Mouse (Mus musculus) liver, embryonic 12.5 days (tissue): Measurements from ENCODE around the gene Mdc1. TPM values are rescaled to one million over a fixed set of nuclear protein-coding genes. Genes with fewer than 3 reads are reported as not detected.

Experiments
- ATAC-seq: fragments of 200-750 bp; cut with Nextera tagmentation; 2 replicates; pipeline ENCODE4 v1.8.0; 2017; ENCODE audit warnings: moderate number of reproducible peaks, mild to moderate bottlenecking, moderate library complexity
- H3K27ac ChIP-seq: fragments of 300-500 bp; sonication (generic); 2 replicates; pipeline ENCODE4 v1.5.1; 2016; ENCODE audit warnings: mild to moderate bottlenecking
- H3K27me3 ChIP-seq: fragments of 300-500 bp; sonication (generic); replicated peaks from 2 replicates; pipeline ENCODE4 v1.6.1; 2016; ENCODE audit warnings: mild to moderate bottlenecking, moderate library complexity
- H3K36me3 ChIP-seq: fragments of 300-500 bp; sonication (generic); 2 replicates; pipeline ENCODE4 v1.6.1; 2016; ENCODE audit warnings: mild to moderate bottlenecking, moderate library complexity
- H3K4me1 ChIP-seq: fragments of 300-500 bp; sonication (generic); 2 replicates; pipeline ENCODE4 v1.6.1; 2016
- H3K4me2 ChIP-seq: fragments of 300-500 bp; sonication (generic); 2 replicates; pipeline ENCODE4 v1.6.1; 2016; ENCODE audit warnings: mild to moderate bottlenecking, moderate library complexity
- H3K4me3 ChIP-seq: fragments of 300-500 bp; sonication (generic); 2 replicates; pipeline ENCODE4 v1.5.1; 2016; ENCODE audit warnings: mild to moderate bottlenecking, moderate library complexity
- H3K9ac ChIP-seq: fragments of 300-500 bp; sonication (generic); 2 replicates; pipeline ENCODE4 v1.6.1; 2016; ENCODE audit warnings: mild to moderate bottlenecking, moderate library complexity
- H3K9me3 ChIP-seq: fragments of 300-500 bp; sonication (generic); replicated peaks from 2 replicates; pipeline ENCODE4 v1.6.1; 2016; ENCODE audit warnings: mild to moderate bottlenecking, moderate library complexity
- WGBS: fragments of 180-500 bp; shearing (Covaris S2); methylation state at CpG from one replicate; pipeline ENCODE4 v1.1.7; 2016; ENCODE audit not compliant: insufficient replicate concordance; 5-methylcytosine and 5-hydroxymethylcytosine counted together
- polyA plus RNA-seq: library from polyadenylated mRNA; unstranded; fragments of >200 nt; fragmentation: Nextera tagmentation; extraction: Ambion mirVana; gene quantifications from 2 replicates; pipeline ENCODE4 v1.2.1, GENCODE M21; 2016

Gene Mdc1
- polyA plus RNA-seq, 1 experiment from 2014 or later = 15.0 TPM

DNA sequence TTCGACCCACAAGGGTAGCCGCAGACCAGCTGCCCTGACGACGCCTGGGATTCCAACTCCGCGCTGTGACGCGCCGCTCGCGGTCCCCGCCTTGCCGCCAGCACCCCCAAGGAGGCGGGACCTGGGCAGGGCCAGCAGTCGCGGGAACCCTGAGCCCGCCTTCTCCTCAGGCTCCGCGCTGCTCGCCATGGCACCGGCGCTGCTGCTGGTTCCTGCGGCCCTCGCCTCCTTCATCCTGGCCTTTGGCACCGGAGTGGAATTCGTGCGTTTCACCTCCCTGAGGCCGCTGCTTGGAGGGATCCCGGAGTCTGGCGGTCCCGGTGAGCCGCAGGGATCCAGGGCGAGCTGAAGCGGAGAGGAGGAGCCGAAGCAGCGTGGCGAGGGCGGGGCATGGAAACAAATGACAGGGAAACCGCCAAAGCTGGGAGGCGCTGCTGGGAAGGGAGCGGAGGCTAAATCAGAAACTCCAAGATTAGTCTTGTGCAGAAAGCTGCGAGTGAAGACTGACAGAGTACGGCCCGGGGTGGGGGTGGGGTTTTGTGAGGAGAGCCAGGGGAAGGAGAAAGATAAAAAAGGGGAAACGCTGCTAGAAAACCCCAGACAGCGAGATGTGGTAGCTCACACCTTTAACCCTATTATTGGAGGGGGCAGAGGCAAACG, 20.0 kb downstream of the Mdc1 start, which contains the start of gene Nrm:
Nrm (plus strand) TSS at position 121 of the 660 bp plus-strand sequence.
- no peaks in the 10 kb centered on the region for H3K9me3 ChIP-seq
- H3K36me3 ChIP-seq = peaks cover 27% of the 10 kb centered on the region
- peak within 1 kb of the TSS; percentile 76 for H3K9ac ChIP-seq
- H3K4me1 ChIP-seq = peaks cover 44% of the 10 kb centered on the region
- H3K4me3 ChIP-seq = peak within 1 kb of the TSS; percentile 73
- H3K27me3 ChIP-seq = peaks cover 36% of the 10 kb centered on the region
- ATAC-seq = peak; percentile 95
- WGBS = under 1% methylated on average over 47 of the region's 47 CpGs
- H3K27ac ChIP-seq = peak within 1 kb of the TSS; percentile 80
- H3K4me2 ChIP-seq = peak within 1 kb of the TSS; percentile 85

DNA sequence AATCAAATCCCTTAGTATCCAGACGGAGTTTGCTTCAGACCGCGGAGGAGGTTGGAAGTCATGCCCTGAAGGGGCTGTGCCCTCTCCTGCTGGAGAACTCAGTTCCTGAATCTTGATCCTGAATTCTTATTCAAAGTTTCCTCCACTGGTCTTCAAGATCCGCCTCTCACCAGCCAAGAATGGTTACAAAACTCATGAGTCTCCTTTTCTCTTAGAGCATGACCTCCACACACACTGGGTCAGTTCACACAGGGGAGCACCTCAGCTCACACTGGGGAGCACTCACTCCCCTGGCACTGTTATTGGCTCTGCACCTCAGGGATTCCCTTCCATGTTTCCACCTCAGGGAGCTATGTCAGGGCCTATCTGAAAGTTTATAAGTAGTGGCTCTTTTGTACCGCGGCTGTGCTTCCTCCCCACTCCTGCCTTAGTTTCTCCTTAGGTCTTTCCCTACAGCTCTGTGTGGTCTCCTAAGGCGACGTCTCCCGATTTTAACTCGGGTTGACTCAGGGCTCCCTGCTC, 23.6 kb downstream of the Mdc1 start:
- no peak for ATAC-seq
- peak overlapping the region; percentile 78; the same call in 1 of the 2 replicates for H3K27ac ChIP-seq
- no peaks in the 10 kb centered on the region for H3K9me3 ChIP-seq
- H3K27me3 ChIP-seq = peaks cover 70% of the 10 kb centered on the region
- 36% methylated on average over 10 of the region's 10 CpGs for WGBS
- no peaks in the 10 kb centered on the region; the same call in 1 of the 2 replicates for H3K36me3 ChIP-seq
- peak overlapping the region; percentile 66; the same call in 1 of the 2 replicates for H3K9ac ChIP-seq
- H3K4me1 ChIP-seq = peaks cover 79% of the 10 kb centered on the region
- H3K4me3 ChIP-seq = peak overlapping the region; percentile 61
- peak overlapping the region; percentile 91 for H3K4me2 ChIP-seq

DNA sequence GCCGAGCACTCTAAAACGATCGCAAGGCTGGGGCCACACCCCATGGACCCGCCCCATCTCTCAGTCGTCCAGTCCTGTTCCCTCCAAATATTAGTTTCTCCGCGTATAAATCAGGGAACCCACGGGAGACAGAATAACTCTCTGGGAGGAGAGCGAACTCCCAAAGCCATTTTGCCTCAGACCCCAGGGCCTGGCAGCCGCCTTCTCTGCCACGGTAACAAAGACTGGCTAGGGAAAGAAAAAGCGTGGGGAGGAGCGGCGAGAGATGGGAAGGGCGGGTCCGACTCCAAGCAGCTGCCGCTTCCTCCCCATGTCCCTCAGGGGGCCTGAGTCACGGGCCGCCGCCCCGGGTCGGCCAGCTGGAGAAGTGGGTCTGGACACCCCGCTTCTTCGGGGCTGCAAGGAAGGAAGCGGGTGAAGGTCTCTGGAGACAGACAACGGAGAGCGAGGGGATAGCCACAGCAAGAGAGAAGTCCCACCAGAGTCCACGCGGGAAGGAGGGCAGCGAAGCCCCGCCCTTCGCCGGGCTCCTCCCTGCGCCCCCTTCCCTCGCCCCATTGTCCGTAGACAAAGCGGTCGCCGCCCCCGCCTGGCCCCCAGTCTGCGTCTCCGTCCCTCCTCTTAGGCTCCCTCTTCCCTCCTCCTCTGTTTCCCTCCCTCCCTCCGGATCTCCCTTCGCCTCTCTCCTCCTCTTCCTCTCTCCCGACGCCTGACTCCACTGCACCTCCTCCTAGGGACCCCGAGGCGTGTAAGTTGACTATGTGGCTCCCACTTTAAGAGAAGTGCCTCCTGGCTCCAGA, 24.4 kb downstream of the Mdc1 start, which contains the start of gene Ppp1r18:
Ppp1r18 (plus strand) TSS at position 113 of the 800 bp plus-strand sequence.
- peak within 1 kb of the TSS; percentile 66 for H3K9ac ChIP-seq

GRCm38 (mm10) chr17:35866281-35866831, 25.0 kb downstream of the Mdc1 start:
- Histone ChIP-seq H3K4me1 (peaks cover 81% of the 10 kb centered on the region), H3K4me2 (peak overlapping the region; percentile 91), H3K4me3 (peak overlapping the region; percentile 61), H3K9me3 (peaks cover 4% of the 10 kb centered on the region; the same call in 1 of the 2 replicates), H3K9ac (peak overlapping the region; percentile 66), H3K27ac (peak overlapping the region; percentile 78), H3K27me3 (peaks cover 70% of the 10 kb centered on the region), H3K36me3 (peaks cover 4% of the 10 kb centered on the region)
- under 1% methylated on average over 38 of the region's 38 CpGs for WGBS
- no peak for ATAC-seq

More for the DNA sequence above, 24.4 kb downstream of the Mdc1 start, which contains the start of gene Ppp1r18:
- Histone ChIP-seq H3K27me3 (peaks cover 70% of the 10 kb centered on the region), H3K9me3 (no peaks in the 10 kb centered on the region), H3K27ac (peak within 1 kb of the TSS; percentile 78), H3K4me1 (peaks cover 79% of the 10 kb centered on the region), H3K4me2 (peak within 1 kb of the TSS; percentile 91), H3K4me3 (peak within 1 kb of the TSS; percentile 61), H3K36me3 (no peaks in the 10 kb centered on the region; the same call in 1 of the 2 replicates)
- WGBS = under 1% methylated on average over 48 of the region's 48 CpGs
- ATAC-seq = no peak

DNA sequence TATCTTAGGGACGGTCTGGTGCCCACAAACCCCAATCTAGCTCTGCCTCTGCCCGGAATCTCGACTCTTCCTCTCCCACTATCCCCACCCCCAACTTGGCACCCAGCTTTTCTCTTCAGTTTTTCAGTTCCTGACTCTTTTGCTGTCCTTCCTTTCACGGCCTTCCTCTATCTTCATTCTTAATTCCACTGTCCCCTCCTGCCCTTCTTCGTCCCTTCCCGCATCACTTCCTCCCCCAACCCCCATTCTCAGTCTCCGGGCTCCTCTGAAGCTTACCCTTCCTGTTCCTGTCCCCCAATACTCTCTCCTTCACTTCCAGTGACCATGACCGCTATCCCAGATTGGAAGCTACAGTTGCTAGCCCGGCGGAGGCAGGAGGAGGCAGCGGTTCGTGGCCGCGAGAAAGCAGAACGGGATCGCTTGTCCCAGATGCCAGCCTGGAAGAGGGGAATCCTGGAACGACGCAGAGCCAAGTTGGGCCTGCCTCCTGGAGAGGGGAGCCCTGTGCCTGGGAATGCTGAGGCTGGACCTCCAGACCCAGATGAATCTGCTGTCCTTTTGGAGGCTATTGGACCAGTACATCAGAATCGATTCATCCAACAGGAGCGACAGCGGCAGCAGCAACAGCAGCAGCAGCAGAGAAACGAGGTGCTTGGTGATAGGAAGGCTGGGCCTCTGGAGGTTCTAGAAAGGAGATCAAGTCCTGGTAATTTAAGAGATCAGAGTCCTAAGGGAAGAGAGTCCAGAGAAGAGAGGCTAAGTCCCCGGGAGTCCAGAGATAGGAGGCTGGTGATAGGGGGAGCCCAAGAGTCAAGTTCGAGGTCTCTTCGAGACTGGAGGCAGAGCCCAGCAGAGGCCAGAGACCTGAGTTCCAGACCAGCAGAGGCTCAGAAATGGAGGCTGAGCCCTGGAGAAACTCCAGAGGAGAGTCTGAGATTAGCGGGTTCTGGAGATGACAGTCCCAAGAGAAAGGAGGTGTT, 25.9 kb downstream of the Mdc1 start:
- Histone ChIP-seq H3K27me3 (peaks cover 70% of the 10 kb centered on the region), H3K9me3 (peaks cover 6% of the 10 kb centered on the region; the same call in 1 of the 2 replicates), H3K36me3 (peaks cover 7% of the 10 kb centered on the region), H3K4me3 (peak overlapping the region; percentile 61), H3K4me1 (peaks cover 77% of the 10 kb centered on the region), H3K9ac (peak overlapping the region; percentile 66), H3K4me2 (peak overlapping the region; percentile 91), H3K27ac (peak overlapping the region; percentile 78)
- no peak for ATAC-seq
- 4% methylated on average over 26 of the region's 26 CpGs for WGBS

DNA sequence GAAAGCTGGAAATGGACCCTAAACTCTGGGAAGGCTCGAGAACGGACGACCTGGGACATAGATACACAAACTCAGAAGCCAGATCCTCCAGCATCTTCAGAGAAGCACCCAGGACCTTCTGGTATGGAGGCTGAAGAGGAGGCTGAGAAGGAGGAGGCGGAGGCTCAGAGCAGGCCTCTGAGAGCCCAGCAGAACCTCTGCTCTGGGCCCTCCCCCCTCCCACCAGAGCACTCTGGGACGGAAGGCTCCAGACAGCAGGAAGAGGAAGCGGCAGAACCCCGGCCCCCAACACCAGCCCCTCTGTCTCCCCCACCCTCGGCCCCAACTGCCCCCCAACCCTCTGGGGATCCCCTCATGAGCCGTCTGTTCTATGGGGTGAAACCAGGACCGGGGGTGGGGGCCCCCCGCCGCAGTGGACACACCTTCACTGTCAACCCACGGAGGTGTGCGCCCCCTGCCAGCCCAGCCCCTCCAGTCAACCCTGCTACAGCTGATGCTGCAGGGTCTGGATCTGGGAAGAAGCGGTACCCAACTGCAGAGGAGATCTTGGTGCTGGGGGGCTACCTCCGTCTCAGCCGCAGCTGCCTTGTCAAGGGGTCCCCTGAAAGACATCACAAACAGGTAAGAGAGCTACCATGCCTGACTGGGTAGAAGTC, 27.0 kb downstream of the Mdc1 start:
- 15% methylated on average over 17 of the region's 17 CpGs for WGBS
- Histone ChIP-seq H3K4me3 (peak overlapping the region; percentile 61), H3K27ac (peak overlapping the region; percentile 78), H3K9me3 (peaks cover 6% of the 10 kb centered on the region; the same call in 1 of the 2 replicates), H3K4me2 (peak overlapping the region; percentile 91), H3K27me3 (peaks cover 64% of the 10 kb centered on the region), H3K36me3 (peaks cover 7% of the 10 kb centered on the region), H3K4me1 (peaks cover 83% of the 10 kb centered on the region), H3K9ac (peak overlapping the region; percentile 62)
- ATAC-seq = no peak

GRCm38 (mm10) chr17:35868961-35869345, 27.6 kb downstream of the Mdc1 start:
- ATAC-seq = no peak
- peaks cover 90% of the 10 kb centered on the region for H3K4me1 ChIP-seq
- peaks cover 6% of the 10 kb centered on the region; the same call in 1 of the 2 replicates for H3K9me3 ChIP-seq
- 6% methylated on average over 7 of the region's 7 CpGs for WGBS
- peak overlapping the region; percentile 78 for H3K27ac ChIP-seq
- peaks cover 7% of the 10 kb centered on the region for H3K36me3 ChIP-seq
- peak overlapping the region; percentile 62 for H3K9ac ChIP-seq
- H3K27me3 ChIP-seq = peaks cover 58% of the 10 kb centered on the region
- H3K4me2 ChIP-seq = peak overlapping the region; percentile 91
- peak overlapping the region; percentile 61 for H3K4me3 ChIP-seq

DNA sequence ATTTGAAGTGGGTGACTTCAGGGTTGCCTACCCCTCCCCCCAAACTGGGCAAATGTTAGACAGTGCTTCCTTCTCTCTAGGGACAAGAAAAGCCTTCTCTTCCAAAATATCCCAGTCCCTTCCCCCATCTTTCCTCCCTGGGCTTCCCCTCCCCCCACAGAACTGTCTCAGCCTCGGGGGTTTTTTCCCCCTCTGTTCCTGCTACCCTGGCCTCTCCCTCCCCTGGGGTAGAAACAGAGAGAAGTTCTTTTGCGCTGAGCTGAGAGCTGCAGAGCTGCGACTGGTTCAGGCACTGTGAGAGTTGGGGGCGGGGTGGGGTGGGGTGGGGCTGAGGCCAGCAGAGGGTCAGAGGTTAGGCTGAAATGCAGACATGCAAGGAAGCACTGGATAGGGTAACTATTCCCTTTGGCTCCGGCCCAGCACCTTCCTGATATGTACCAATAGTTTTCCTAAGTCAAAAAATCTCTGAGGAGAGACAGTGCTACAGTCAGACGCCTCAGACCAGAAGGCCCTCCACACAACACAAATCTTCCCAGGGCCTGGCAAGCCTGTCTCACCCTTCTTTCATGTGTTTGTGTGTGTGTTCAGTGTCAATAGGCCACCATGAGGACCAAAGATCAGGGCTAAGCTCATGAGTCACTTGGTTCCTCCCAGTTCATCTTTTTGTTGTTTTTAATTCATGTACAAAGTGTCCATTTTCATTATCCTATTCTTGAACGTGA, 28.2 kb downstream of the Mdc1 start:
- H3K4me2 ChIP-seq = peak overlapping the region; percentile 91
- peak overlapping the region; percentile 61 for H3K4me3 ChIP-seq
- peak overlapping the region; percentile 78 for H3K27ac ChIP-seq
- peak; percentile 22 for ATAC-seq
- WGBS = 8% methylated on average over 7 of the region's 7 CpGs
- peaks cover 52% of the 10 kb centered on the region for H3K27me3 ChIP-seq
- peaks cover 93% of the 10 kb centered on the region for H3K4me1 ChIP-seq
- H3K9ac ChIP-seq = peak overlapping the region; percentile 62
- H3K9me3 ChIP-seq = peaks cover 6% of the 10 kb centered on the region; the same call in 1 of the 2 replicates
- H3K36me3 ChIP-seq = peaks cover 11% of the 10 kb centered on the region

DNA sequence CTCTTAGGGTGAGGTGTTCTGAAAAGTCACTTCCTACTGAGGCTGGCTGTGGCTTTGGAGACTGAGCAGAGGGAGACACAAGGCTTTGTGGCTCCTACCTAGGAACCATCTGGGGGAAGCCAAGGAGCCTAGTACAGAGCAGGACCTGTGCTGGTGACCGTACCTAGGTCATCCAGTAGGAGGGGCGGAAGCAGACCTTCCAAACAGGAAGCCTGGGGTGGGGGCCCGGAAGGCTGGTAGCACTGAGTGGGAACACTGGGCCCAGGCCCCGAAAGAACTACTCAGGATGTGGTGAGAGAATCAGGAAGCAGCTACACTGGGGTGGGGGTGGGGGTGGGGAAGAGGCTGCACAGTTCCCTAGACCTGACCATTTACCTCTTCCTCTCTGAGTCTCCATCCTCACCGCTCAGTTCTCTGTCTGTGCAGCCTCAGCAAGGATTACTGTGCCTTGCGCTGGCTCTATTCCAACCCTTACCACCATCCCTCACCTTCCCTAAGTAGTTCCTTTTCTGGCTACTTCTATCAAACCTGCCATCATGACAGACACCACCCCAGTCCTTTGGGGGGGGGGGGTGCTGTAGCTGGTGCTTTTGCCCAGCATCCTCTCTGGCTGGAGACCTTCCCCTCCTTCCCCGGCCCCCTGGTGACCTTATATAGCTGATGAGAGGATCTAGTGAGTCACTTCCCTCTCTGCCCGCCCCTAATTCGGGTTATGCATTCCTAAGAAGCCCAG, 29.0 kb downstream of the Mdc1 start:
- Histone ChIP-seq H3K27ac (peak overlapping the region; percentile 78), H3K27me3 (peaks cover 44% of the 10 kb centered on the region), H3K4me1 (peaks cover 88% of the 10 kb centered on the region), H3K4me2 (peak overlapping the region; percentile 91), H3K9ac (no peak overlapping the region; the same call in 1 of the 2 replicates), H3K4me3 (peak overlapping the region; percentile 61), H3K36me3 (peaks cover 19% of the 10 kb centered on the region), H3K9me3 (peaks cover 6% of the 10 kb centered on the region; the same call in 1 of the 2 replicates)
- ATAC-seq = peak; percentile 50
- 15% methylated on average over 9 of the region's 9 CpGs for WGBS
